Mouse (Mus musculus) kidney, embryonic 15.5 days (tissue): ENCODE data around the gene Prpsap2. TPM values are rescaled to one million over a fixed set of nuclear protein-coding genes. Genes with fewer than 3 reads are reported as not detected.

Experiments
- ATAC-seq: fragments of 200-750 bp; cut with Nextera tagmentation; replicated peaks from 2 replicates; pipeline ENCODE4 v1.8.0; 2017; ENCODE audit warnings: moderate TSS enrichment; ENCODE audit not compliant: low FRiP score
- H3K27ac ChIP-seq: fragments of 300-500 bp; sonication (generic); 2 replicates; pipeline ENCODE4 v1.5.1; 2015; ENCODE audit warnings: mild to moderate bottlenecking, inconsistent platforms
- H3K27me3 ChIP-seq: fragments of 300-500 bp; sonication (generic); 2 replicates; pipeline ENCODE4 v1.6.1; 2015; ENCODE audit warnings: inconsistent platforms
- H3K36me3 ChIP-seq: fragments of 300-500 bp; sonication (generic); 2 replicates; pipeline ENCODE4 v1.6.1; 2015; ENCODE audit warnings: inconsistent platforms
- H3K4me1 ChIP-seq: fragments of 300-500 bp; sonication (generic); 2 replicates; pipeline ENCODE4 v1.6.1; 2015; ENCODE audit warnings: inconsistent platforms
- H3K4me2 ChIP-seq: fragments of 300-500 bp; sonication (generic); 2 replicates; pipeline ENCODE4 v1.6.1; 2015; ENCODE audit warnings: moderate library complexity, mild to moderate bottlenecking, inconsistent platforms
- H3K4me3 ChIP-seq: fragments of 300-500 bp; sonication (generic); replicated peaks from 2 replicates; pipeline ENCODE4 v1.5.1; 2015; ENCODE audit warnings: mild to moderate bottlenecking, inconsistent platforms
- H3K9ac ChIP-seq: fragments of 300-500 bp; sonication (generic); 2 replicates; pipeline ENCODE4 v1.6.1; 2015; ENCODE audit warnings: mild to moderate bottlenecking, inconsistent platforms
- H3K9me3 ChIP-seq: fragments of 300-500 bp; sonication (generic); replicated peaks from 2 replicates; pipeline ENCODE4 v1.6.1; 2016; ENCODE audit warnings: inconsistent platforms
- WGBS: fragments of 180-500 bp; shearing (Covaris S2); methylation state at CpG from one replicate; pipeline ENCODE4 v1.1.7; 2015; ENCODE audit warnings: mixed read lengths; 5-methylcytosine and 5-hydroxymethylcytosine counted together
- polyA plus RNA-seq: library from polyadenylated mRNA; unstranded; fragments of >200 nt; fragmentation: Nextera tagmentation; extraction: Ambion mirVana; gene quantifications from 2 replicates; pipeline ENCODE4 v1.2.1, GENCODE M21; 2015

Prpsap2 gene
- polyA plus RNA-seq, 1 experiment from 2014 or later: 33.6 TPM

- no peak overlapping the region for H3K9ac ChIP-seq
- H3K4me1 ChIP-seq: no peaks in the 10 kb centered on the region
- no peak overlapping the region for H3K27ac ChIP-seq
- 51% methylated on average over 11 of the region's 11 CpGs for WGBS
- ATAC-seq: peak; percentile 50
- no peak overlapping the region for H3K4me2 ChIP-seq
- peaks cover 4% of the 10 kb centered on the region; the same call in 1 of the 2 replicates for H3K27me3 ChIP-seq
- no peaks in the 10 kb centered on the region for H3K9me3 ChIP-seq
- no peak overlapping the region for H3K4me3 ChIP-seq
- H3K36me3 ChIP-seq: no peaks in the 10 kb centered on the region
Observed at GRCm38 (mm10) chr11:61714346-61715117, 47.4 kb downstream of the Prpsap2 start.

DNA sequence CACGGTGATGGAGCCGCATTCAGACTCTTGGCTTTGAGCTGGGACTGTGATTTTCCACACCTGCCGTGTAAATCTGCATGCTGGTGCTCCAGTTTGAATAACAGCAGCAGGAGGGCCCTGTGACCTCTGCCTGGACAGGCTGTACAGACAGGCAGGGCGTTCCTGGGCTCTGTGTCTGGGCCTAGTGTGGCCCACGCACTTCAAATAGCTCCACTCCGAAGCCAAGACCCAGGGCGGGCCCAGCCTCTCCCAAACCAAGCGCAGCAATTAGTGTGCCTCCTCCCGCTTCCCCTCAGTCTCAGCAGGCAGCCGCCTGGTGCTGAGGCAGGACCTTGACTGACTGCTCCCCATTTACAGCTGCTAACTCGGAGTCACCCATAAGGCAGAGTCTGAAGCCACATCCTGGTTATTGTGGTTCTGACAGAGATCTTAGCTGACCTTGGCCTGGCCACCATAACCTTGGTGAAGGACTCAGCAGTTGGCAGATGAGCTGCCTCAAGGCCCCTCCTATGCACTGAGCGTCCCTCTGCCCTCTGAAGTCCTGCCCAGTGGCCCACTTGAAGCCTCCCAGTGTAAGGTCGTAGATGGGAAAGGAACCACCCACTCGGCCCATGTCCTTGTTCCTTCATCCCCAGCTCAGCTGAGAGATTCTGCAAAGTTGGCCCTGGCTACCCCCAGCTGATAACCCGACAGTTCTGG is 48.6 kb downstream of the Prpsap2 start:
- no peak overlapping the region for H3K27ac ChIP-seq
- peaks cover 4% of the 10 kb centered on the region; the same call in 1 of the 2 replicates for H3K4me1 ChIP-seq
- no peak for ATAC-seq
- H3K4me3 ChIP-seq: no peak overlapping the region
- WGBS: 50% methylated on average over 15 of the region's 15 CpGs
- H3K27me3 ChIP-seq: peaks cover 4% of the 10 kb centered on the region; the same call in 1 of the 2 replicates
- H3K9ac ChIP-seq: no peak overlapping the region
- H3K36me3 ChIP-seq: no peaks in the 10 kb centered on the region
- H3K4me2 ChIP-seq: no peak overlapping the region
- no peaks in the 10 kb centered on the region for H3K9me3 ChIP-seq

DNA sequence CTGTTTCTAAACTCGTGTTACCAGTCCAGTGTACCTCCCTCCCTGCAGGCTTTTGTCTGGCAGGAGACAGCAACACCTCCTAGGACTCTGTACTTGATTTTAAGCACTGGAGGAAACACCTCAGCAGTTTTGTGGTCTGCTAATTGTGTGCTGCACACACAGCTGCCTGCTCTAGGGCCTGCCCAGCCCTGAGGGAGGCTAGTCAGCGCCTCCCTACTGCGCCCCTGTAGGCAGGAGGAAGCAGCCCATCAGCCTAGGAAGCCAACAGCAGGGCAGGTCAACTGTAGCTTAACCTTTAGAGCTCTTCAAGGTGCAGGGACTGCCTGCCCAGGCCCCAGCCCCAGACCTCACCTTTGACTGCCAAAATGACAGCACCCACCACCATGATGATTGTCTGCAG is 53.0 kb downstream of the Prpsap2 start:
- no peak for ATAC-seq
- Histone ChIP-seq H3K4me1 (peaks cover 4% of the 10 kb centered on the region; the same call in 1 of the 2 replicates), H3K9ac (no peak overlapping the region), H3K27ac (no peak overlapping the region), H3K27me3 (no peaks in the 10 kb centered on the region), H3K4me2 (no peak overlapping the region), H3K9me3 (no peaks in the 10 kb centered on the region), H3K4me3 (no peak overlapping the region), H3K36me3 (no peaks in the 10 kb centered on the region)
- 53% methylated on average over 3 of the region's 3 CpGs for WGBS

DNA sequence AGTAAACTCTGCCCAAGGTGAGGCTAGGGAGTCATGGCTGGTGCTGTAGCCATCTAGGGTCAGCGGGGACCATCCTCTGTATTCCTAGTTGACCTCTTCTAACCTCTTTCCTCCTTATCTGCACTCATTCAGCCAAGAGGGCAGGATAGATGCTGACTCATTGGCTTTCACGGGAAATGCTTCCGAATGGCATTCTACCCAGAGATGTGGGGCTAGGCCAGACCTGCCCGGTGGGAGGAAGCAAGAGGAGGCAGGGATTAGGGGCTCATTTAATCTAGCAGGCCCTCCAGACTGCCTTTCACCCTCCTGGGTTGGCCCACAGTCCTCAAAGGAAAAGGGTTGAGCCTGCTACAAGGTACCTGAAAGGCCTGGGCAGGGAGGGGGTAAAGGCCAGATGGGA is 55.7 kb downstream of the Prpsap2 start:
- WGBS: 74% methylated on average over 4 of the region's 4 CpGs
- Histone ChIP-seq H3K27ac (no peak overlapping the region), H3K4me2 (no peak overlapping the region), H3K9ac (no peak overlapping the region), H3K4me3 (no peak overlapping the region), H3K4me1 (peaks cover 14% of the 10 kb centered on the region; the same call in 1 of the 2 replicates), H3K36me3 (no peaks in the 10 kb centered on the region), H3K9me3 (no peaks in the 10 kb centered on the region), H3K27me3 (no peaks in the 10 kb centered on the region)
- no peak for ATAC-seq

DNA sequence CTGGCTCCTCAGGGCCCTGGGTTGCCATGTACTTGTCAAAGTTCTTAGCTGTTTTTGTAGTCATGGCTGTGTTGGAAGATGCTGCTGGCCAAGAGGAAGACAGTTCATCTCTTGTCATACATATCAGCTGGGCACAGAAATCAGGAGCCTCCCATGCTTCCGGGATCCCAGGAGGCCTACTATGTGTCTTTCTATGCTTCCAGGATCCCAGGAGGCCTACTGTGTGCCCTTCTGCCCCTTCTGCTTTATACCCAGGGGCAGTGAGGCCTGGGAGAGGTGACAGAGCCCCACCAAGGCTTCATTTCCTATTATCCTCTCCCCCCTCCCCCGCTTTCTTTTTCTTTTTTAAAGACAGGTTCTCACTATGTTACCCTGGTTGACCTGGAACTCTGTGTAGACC is 56.3 kb downstream of the Prpsap2 start:
- Histone ChIP-seq H3K27me3 (no peaks in the 10 kb centered on the region), H3K4me1 (peaks cover 15% of the 10 kb centered on the region), H3K9me3 (no peaks in the 10 kb centered on the region), H3K36me3 (no peaks in the 10 kb centered on the region), H3K4me2 (no peak overlapping the region), H3K27ac (no peak overlapping the region), H3K4me3 (no peak overlapping the region), H3K9ac (no peak overlapping the region)
- no peak for ATAC-seq
- WGBS: 88% methylated on average over 2 of the region's 2 CpGs

- no peaks in the 10 kb centered on the region for H3K9me3 ChIP-seq
- H3K4me3 ChIP-seq: no peak overlapping the region
- peaks cover 18% of the 10 kb centered on the region for H3K4me1 ChIP-seq
- no peak overlapping the region for H3K4me2 ChIP-seq
- 96% methylated on average over 5 of the region's 5 CpGs for WGBS
- no peak overlapping the region for H3K9ac ChIP-seq
- H3K27me3 ChIP-seq: no peaks in the 10 kb centered on the region
- no peak overlapping the region for H3K27ac ChIP-seq
- ATAC-seq: no peak
- H3K36me3 ChIP-seq: no peaks in the 10 kb centered on the region
Observed at GRCm38 (mm10) chr11:61702494-61702893, 59.4 kb downstream of the Prpsap2 start.

- no peaks in the 10 kb centered on the region for H3K9me3 ChIP-seq
- H3K4me3 ChIP-seq: no peak overlapping the region
- H3K4me2 ChIP-seq: no peak overlapping the region
- H3K27ac ChIP-seq: no peak overlapping the region
- no peaks in the 10 kb centered on the region for H3K27me3 ChIP-seq
- no peaks in the 10 kb centered on the region for H3K36me3 ChIP-seq
- H3K9ac ChIP-seq: no peak overlapping the region
- H3K4me1 ChIP-seq: peaks cover 18% of the 10 kb centered on the region
- ATAC-seq: no peak; the same call in 1 of the 2 replicates
- 51% methylated on average over 5 of the region's 5 CpGs for WGBS
Observed at GRCm38 (mm10) chr11:61701696-61702095, 60.2 kb downstream of the Prpsap2 start.

GRCm38 (mm10) chr11:61699933-61700332 is 62.0 kb downstream of the Prpsap2 start:
- 71% methylated on average over 4 of the region's 4 CpGs for WGBS
- Histone ChIP-seq H3K27ac (no peak overlapping the region), H3K27me3 (no peaks in the 10 kb centered on the region), H3K4me2 (no peak overlapping the region), H3K9ac (no peak overlapping the region), H3K9me3 (no peaks in the 10 kb centered on the region), H3K4me1 (peaks cover 18% of the 10 kb centered on the region), H3K4me3 (no peak overlapping the region), H3K36me3 (no peaks in the 10 kb centered on the region)
- no peak for ATAC-seq

DNA sequence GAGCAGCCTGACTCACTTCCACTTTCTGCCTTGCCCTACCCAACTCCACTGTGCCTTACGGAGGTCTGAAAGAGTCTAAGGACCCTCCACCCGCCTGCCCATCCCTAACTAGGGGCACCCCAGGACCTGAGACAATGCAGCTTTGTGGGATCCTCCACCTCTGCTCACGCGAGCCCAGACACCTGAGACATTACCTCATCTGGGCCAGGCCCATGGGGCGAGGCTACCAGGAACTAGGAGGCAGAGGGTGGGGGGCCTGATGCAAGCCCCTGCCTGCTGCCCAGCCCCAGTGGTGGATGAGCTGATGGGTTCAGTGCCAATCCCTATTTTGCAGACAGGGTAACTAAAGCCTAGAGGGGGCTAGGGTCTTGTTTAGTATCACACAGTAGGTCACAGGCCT is 62.4 kb downstream of the Prpsap2 start:
- no peaks in the 10 kb centered on the region for H3K36me3 ChIP-seq
- 92% methylated on average over 5 of the region's 5 CpGs for WGBS
- no peak for ATAC-seq
- no peak overlapping the region for H3K4me3 ChIP-seq
- no peak overlapping the region for H3K4me2 ChIP-seq
- H3K4me1 ChIP-seq: peaks cover 18% of the 10 kb centered on the region
- no peaks in the 10 kb centered on the region for H3K9me3 ChIP-seq
- no peak overlapping the region for H3K27ac ChIP-seq
- no peak overlapping the region for H3K9ac ChIP-seq
- H3K27me3 ChIP-seq: no peaks in the 10 kb centered on the region

DNA sequence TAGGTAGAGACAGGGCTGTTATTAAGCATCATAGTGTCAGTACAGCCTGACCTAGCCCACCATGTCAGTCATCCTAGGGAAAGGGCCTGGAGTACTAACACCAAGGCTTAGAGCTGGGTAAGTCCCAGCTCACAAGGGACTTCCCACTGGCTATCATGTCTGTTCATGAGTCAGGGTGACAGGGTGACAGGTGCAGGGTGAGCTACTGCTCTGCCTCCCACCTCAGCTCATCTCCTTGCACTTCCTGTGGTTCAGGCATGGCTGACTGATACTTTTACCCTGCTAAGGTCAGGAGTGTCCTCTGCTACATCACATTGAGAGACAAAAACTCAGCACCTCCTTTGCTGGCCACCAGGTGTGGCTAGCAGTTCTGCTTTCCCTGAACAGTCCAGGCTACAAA is 63.0 kb downstream of the Prpsap2 start:
- ATAC-seq: no peak
- Histone ChIP-seq H3K4me3 (no peak overlapping the region), H3K27ac (no peak overlapping the region), H3K4me2 (no peak overlapping the region), H3K9me3 (no peaks in the 10 kb centered on the region), H3K36me3 (no peaks in the 10 kb centered on the region), H3K27me3 (no peaks in the 10 kb centered on the region), H3K4me1 (peaks cover 18% of the 10 kb centered on the region), H3K9ac (no peak overlapping the region)

GRCm38 (mm10) chr11:61692996-61693395 is 68.9 kb downstream of the Prpsap2 start:
- WGBS: 80% methylated on average over 5 of the region's 5 CpGs

DNA sequence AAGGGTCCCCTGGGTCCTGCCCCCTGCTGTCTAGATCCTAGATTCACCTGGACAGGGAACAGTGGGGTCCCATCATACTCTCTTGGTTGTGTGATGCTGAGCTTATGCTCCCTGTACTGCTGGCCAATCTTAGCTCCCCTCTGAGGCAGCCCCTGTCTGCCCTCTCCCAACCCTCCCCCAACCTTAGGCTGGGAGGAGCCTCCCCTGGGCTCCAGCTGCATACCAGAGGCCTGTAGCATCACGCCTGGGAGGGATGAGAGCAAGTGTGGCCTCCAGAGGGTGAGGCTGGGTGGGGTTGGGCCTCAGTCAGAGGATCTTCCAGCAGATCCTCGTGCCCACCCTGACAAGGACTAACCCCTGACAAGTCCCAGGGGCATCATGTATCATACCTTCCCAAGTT is 74.3 kb downstream of the Prpsap2 start:
- H3K9me3 ChIP-seq: no peaks in the 10 kb centered on the region
- no peak overlapping the region for H3K9ac ChIP-seq
- H3K4me2 ChIP-seq: no peak overlapping the region
- ATAC-seq: no peak
- peaks cover 35% of the 10 kb centered on the region for H3K27me3 ChIP-seq
- 44% methylated on average over 2 of the region's 2 CpGs for WGBS
- H3K36me3 ChIP-seq: no peaks in the 10 kb centered on the region
- peaks cover 23% of the 10 kb centered on the region for H3K4me1 ChIP-seq
- no peak overlapping the region for H3K4me3 ChIP-seq
- H3K27ac ChIP-seq: no peak overlapping the region

More at GRCm38 (mm10) chr11:61692996-61693395, 68.9 kb downstream of the Prpsap2 start:
- H3K27me3 ChIP-seq: no peaks in the 10 kb centered on the region
- H3K27ac ChIP-seq: no peak overlapping the region
- no peaks in the 10 kb centered on the region for H3K4me1 ChIP-seq
- no peak overlapping the region for H3K4me3 ChIP-seq
- no peaks in the 10 kb centered on the region for H3K36me3 ChIP-seq
- H3K9me3 ChIP-seq: no peaks in the 10 kb centered on the region
- ATAC-seq: no peak
- no peak overlapping the region for H3K4me2 ChIP-seq
- no peak overlapping the region for H3K9ac ChIP-seq
